Mouse (Mus musculus): ENCODE measurements around the gene Rad9a.

Rad9a gene

GRCm38 (mm10) chr19:4201291-4201909 is at the start of gene Rad9a:
TSS of gene Rad9a (minus strand) at chr19:4201662.
- under 1% methylated on average over 34 of the region's 34 CpGs for WGBS

GRCm38 (mm10) chr19:4248683-4249082 is 47.2 kb upstream of the Rad9a start:
- WGBS = 95% methylated on average over 1 of the region's 1 CpGs

GRCm38 (mm10) chr19:4247010-4247409 is 45.5 kb upstream of the Rad9a start:
- WGBS = 60% methylated on average over 1 of the region's 1 CpGs

- 96% methylated on average over 6 of the region's 6 CpGs for WGBS
These were observed 43.3 kb upstream of the Rad9a start for GRCm38 (mm10) chr19:4244775-4245174.

- WGBS = 73% methylated on average over 3 of the region's 3 CpGs
These were observed 41.0 kb upstream of the Rad9a start for GRCm38 (mm10) chr19:4242416-4242815.

- 75% methylated on average over 8 of the region's 8 CpGs for WGBS
These were observed 38.8 kb upstream of the Rad9a start for GRCm38 (mm10) chr19:4240247-4240668.

GRCm38 (mm10) chr19:4234548-4234947 is 33.1 kb upstream of the Rad9a start:
- WGBS = 50% methylated on average over 4 of the region's 4 CpGs

GRCm38 (mm10) chr19:4232651-4233050 is 31.2 kb upstream of the Rad9a start:
- WGBS = 80% methylated on average over 7 of the region's 7 CpGs

- WGBS = 0% methylated on average over 2 of the region's 2 CpGs
These were observed 30.7 kb upstream of the Rad9a start for GRCm38 (mm10) chr19:4232186-4232572.

GRCm38 (mm10) chr19:4231253-4232185 is 30.1 kb upstream of the Rad9a start, which contains the start of gene Pold4:
TSS of gene Pold4 (plus strand) at chr19:4231899.
- 7% methylated on average over 26 of the region's 26 CpGs for WGBS

- WGBS = 56% methylated on average over 8 of the region's 8 CpGs
These were observed 29.0 kb upstream of the Rad9a start for GRCm38 (mm10) chr19:4230415-4230814.

GRCm38 (mm10) chr19:4229451-4230076 is 28.1 kb upstream of the Rad9a start:
- WGBS = 75% methylated on average over 9 of the region's 9 CpGs

GRCm38 (mm10) chr19:4228891-4229290 is 27.4 kb upstream of the Rad9a start:
- WGBS = 82% methylated on average over 4 of the region's 4 CpGs

GRCm38 (mm10) chr19:4227894-4228678 is 26.6 kb upstream of the Rad9a start:
- 28% methylated on average over 8 of the region's 8 CpGs for WGBS

GRCm38 (mm10) chr19:4227446-4227845 is 26.0 kb upstream of the Rad9a start:
- WGBS = 87% methylated on average over 5 of the region's 5 CpGs

- 79% methylated on average over 7 of the region's 7 CpGs for WGBS
These were observed 25.3 kb upstream of the Rad9a start for GRCm38 (mm10) chr19:4226779-4227178.

- WGBS = 83% methylated on average over 11 of the region's 11 CpGs
These were observed 20.7 kb upstream of the Rad9a start for GRCm38 (mm10) chr19:4222165-4222564.

GRCm38 (mm10) chr19:4220957-4221743 is 19.7 kb upstream of the Rad9a start:
- 48% methylated on average over 14 of the region's 14 CpGs for WGBS

GRCm38 (mm10) chr19:4220416-4220815 is 19.0 kb upstream of the Rad9a start:
- WGBS = 39% methylated on average over 4 of the region's 4 CpGs

- WGBS = 87% methylated on average over 6 of the region's 6 CpGs
These were observed 18.5 kb upstream of the Rad9a start for GRCm38 (mm10) chr19:4219943-4220342.

- WGBS = 88% methylated on average over 1 of the region's 1 CpGs
These were observed 17.3 kb upstream of the Rad9a start for GRCm38 (mm10) chr19:4218784-4219183.

All from cerebral cortex, adult 2 months (tissue).